8 mouse cellular contexts compared by ENCODE assay signal in the genomic region with DNA sequence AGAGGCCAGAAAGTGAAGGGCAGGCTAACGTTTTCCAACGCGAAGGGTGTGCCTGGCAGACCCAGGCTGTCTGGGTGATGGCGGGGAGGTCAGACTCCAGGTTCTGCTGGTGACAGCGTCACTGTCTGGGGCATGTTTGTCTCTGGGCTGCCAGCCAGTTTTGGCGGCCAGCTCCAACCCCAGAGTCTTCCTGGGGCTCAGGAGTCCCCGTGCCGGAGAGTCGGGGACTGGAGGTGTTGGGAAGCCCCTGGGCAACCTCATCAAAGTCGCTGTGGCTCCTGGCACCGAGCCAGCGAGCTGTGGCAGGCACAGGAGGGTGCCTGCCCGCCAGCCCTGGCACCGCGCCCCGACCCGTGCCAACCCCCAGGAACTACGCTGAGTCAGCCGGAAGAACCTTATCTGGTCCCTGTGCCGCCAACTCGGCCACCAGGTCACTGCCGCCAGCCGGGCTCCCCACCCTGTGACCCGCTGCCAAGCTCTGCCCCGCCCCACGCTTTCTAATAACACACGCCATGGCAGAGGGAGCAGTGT. TPM values are rescaled to one million over a fixed set of nuclear protein-coding genes. Genes with fewer than 3 reads are reported as not detected.
A peak's percentile ranks its signal among the peaks of the same experiment; 100 is the strongest.
DNase-seq lines count a peak whose midpoint lies in the region; ATAC-seq and TF ChIP-seq lines count a peak whose summit lies in the region.

No protein-coding gene starts in this region.

- 0 out of 4 replicates have a peak, but pooled peaks cover 0 to 4% of the 10 kb centered on the region in 2 experiments for H3K4me1 ChIP-seq in MEL (ENCODE audit: control insufficient read depth in 1 of 2, insufficient read depth in 2 of 2, low read length in 2 of 2)
- H3K4me1 ChIP-seq in hindbrain, postnatal 0 days (ENCODE audit: insufficient read depth, low read length): peaks cover 10% of the 10 kb centered on the region
- peaks cover 70% of the 10 kb centered on the region for H3K4me1 ChIP-seq in liver, embryonic 16.5 days (ENCODE audit: control insufficient read depth, low read depth, low read length)

- H3K36me3 ChIP-seq in MEL (ENCODE audit: control insufficient read depth in 1 of 2, insufficient read depth in 2 of 2, low read length in 2 of 2): no peaks in the 10 kb centered on the region; a peak in 1 of 4 replicates
- no peaks in the 10 kb centered on the region for H3K36me3 ChIP-seq in hindbrain, postnatal 0 days (ENCODE audit: insufficient read depth, low read length)
- H3K36me3 ChIP-seq in liver, embryonic 16.5 days (ENCODE audit: control insufficient read depth, insufficient read depth): no peaks in the 10 kb centered on the region

- no peak overlapping the region for H3K4me3 ChIP-seq in MEL (ENCODE audit: control insufficient read depth in 1 of 2, insufficient read depth in 1 of 2, low read depth in 2 of 2, low read length in 2 of 2)
- peak overlapping the region; percentile 55 for H3K4me3 ChIP-seq in gastrocnemius, adult 2 months
- no peak overlapping the region for H3K4me3 ChIP-seq in hindbrain, postnatal 0 days (ENCODE audit: low read length)
- H3K4me3 ChIP-seq in liver, embryonic 16.5 days (ENCODE audit: low read depth, low read length): peak overlapping the region; percentile 23; the same call in 1 of the 2 replicates

- no peak for TF ChIP-seq POLR2A in MEL (IDR thresholded peaks at IDR 0.05; ENCODE audit: control insufficient read depth in 1 of 2, insufficient read depth in 1 of 2, low read depth in 1 of 2, low read length in 2 of 2, poor library complexity in 1 of 2)

- intact Hi-C loops in gastrocnemius, adult 2 months (cut with DNase I): loop anchor here (2.0 kb wide), 1 partner anchor 16 kb away; no protein-coding TSS in a partner anchor

- ATAC-seq in hindbrain, postnatal 0 days: no peak
- ATAC-seq in liver, embryonic 16.5 days (ENCODE audit: low read depth): peak; percentile 55
- peak; percentile 51 for ATAC-seq in neutrophil, adult 5-6 weeks (ENCODE audit: extremely low read depth, insufficient number of reproducible peaks, low FRiP score, poor library complexity, severe bottlenecking)

- H3K27me3 ChIP-seq in MEL (ENCODE audit: control insufficient read depth in 1 of 2, insufficient read depth in 2 of 2, low read length in 2 of 2): no peaks in the 10 kb centered on the region
- no peaks in the 10 kb centered on the region for H3K27me3 ChIP-seq in hindbrain, postnatal 0 days (ENCODE audit: insufficient read depth, low read length)
- H3K27me3 ChIP-seq in liver, embryonic 16.5 days (ENCODE audit: control insufficient read depth, insufficient read depth, low read depth, low read length): no peaks in the 10 kb centered on the region

- H3K79me2 ChIP-seq in MEL (ENCODE audit: control insufficient read depth, insufficient read depth, low read length, poor library complexity): no peaks in the 10 kb centered on the region

- H3K9ac ChIP-seq in MEL (ENCODE audit: control insufficient read depth, low read depth, low read length, poor library complexity, severe bottlenecking): no peak overlapping the region
- H3K9ac ChIP-seq in hindbrain, postnatal 0 days (replicated peaks; ENCODE audit: low read length): 0 out of 2 replicates have a peak overlapping the region, but pooled peaks have one; percentile 22
- H3K9ac ChIP-seq in liver, embryonic 16.5 days (ENCODE audit: low read depth, low read length): peak overlapping the region; percentile 46

- TF ChIP-seq CTCF in MEL (IDR thresholded peaks at IDR 0.05 in 2 of 3, conservative IDR thresholded peaks at IDR 0.05 in 1 of 3; ENCODE audit: control insufficient read depth in 1 of 3, insufficient read depth in 1 of 3, low read depth in 2 of 3, low read length in 3 of 3, poor library complexity in 1 of 3, severe bottlenecking in 1 of 3): no peak
- TF ChIP-seq CTCF in gastrocnemius, adult 2 months (IDR thresholded peaks at IDR 0.05): no peak
- TF ChIP-seq CTCF in hindbrain, postnatal 0 days (IDR thresholded peaks at IDR 0.05; ENCODE audit: low read depth): no peak

- 31% methylated on average over 27 of the region's 27 CpGs for WGBS in hindbrain, postnatal 0 days
- WGBS in liver, embryonic 16.5 days (ENCODE audit: insufficient replicate concordance): 34% methylated on average over 27 of the region's 27 CpGs

- peak overlapping the region; percentile 39 for H3K4me2 ChIP-seq in hindbrain, postnatal 0 days (ENCODE audit: low read depth, low read length)
- H3K4me2 ChIP-seq in liver, embryonic 16.5 days (ENCODE audit: low read depth, low read length): peak overlapping the region; percentile 47

- DNase-seq in MEL (ENCODE audit: low read depth, low spot score) (no peak), adipocyte (ENCODE audit: low spot score) (no peak)
- peak; percentile 92 to 94 for DNase-seq in adrenal gland, postnatal 36 days
- DNase-seq in gastrocnemius, adult 2 months: peak; percentile 88
- peak; percentile 42 for DNase-seq in hindbrain, postnatal 0 days (ENCODE audit: low spot score)
- no peak for DNase-seq in frontal cortex, postnatal 36 days (ENCODE audit: low spot score in 2 of 2)

- TF ChIP-seq RAD21 in MEL (IDR thresholded peaks at IDR 0.05; ENCODE audit: low read depth, low read length): no peak

- no peaks in the 10 kb centered on the region for H3K9me3 ChIP-seq in MEL (replicated peaks; ENCODE audit: insufficient read depth, low read length)
- no peaks in the 10 kb centered on the region for H3K9me3 ChIP-seq in hindbrain, postnatal 0 days (ENCODE audit: low read length)
- no peaks in the 10 kb centered on the region for H3K9me3 ChIP-seq in liver, embryonic 16.5 days (replicated peaks; ENCODE audit: control insufficient read depth, low read length)

- TF ChIP-seq EP300 in MEL (IDR thresholded peaks at IDR 0.05; ENCODE audit: low read depth in 1 of 2, low read length in 2 of 2): no peak

- no peak overlapping the region for H3K27ac ChIP-seq in MEL (ENCODE audit: control insufficient read depth, low read depth, low read length)
- H3K27ac ChIP-seq in gastrocnemius, adult 2 months: peak overlapping the region; percentile 63
- H3K27ac ChIP-seq in hindbrain, postnatal 0 days: no peak overlapping the region; the same call in 1 of the 2 replicates
- peak overlapping the region; percentile 83 for H3K27ac ChIP-seq in liver, embryonic 16.5 days (ENCODE audit: low read length)

TF ChIP-seq in MEL, 35 proteins besides CTCF, POLR2A, EP300 and RAD21 (continues in another document):
- TF ChIP-seq MYB (IDR thresholded peaks at IDR 0.05; ENCODE audit: low read depth, low read length) (no peak), SMC3 (IDR thresholded peaks at IDR 0.05; ENCODE audit: low read depth, low read length) (no peak)

RNA-seq across cellular contexts. Expression of a gene that starts 10.1 kb away (rescaled TPM):
- total RNA-seq in MEL (2012; rRNA removed): 11.8 and 12.5 TPM in 2 replicates
- 10 to 100 TPM in 1 of 2 experiments, not detected in 1; 17.2 TPM for polyA plus RNA-seq in MEL (2012; ENCODE audit: insufficient read depth in 1 of 2, insufficient read length in 2 of 2, low read depth in 1 of 2, low replicate concordance in 2 of 2, missing spikeins in 1 of 2)
- 1 to 10 TPM; 3.0 to 4.1 TPM for total RNA-seq in adrenal gland, postnatal 36 days (2021)
- 1 to 10 TPM; 1.8 to 2.1 TPM for total RNA-seq in gastrocnemius, adult 2 months (2021)
- 9.7 and 10.1 TPM in 2 replicates for total RNA-seq in hindbrain, postnatal 0 days (2014; rRNA removed)
- 2.5 and 2.6 TPM in 2 replicates for polyA plus RNA-seq in hindbrain, postnatal 0 days (2015; fragmentation: Nextera tagmentation; extraction: Ambion mirVana)
- polyA plus RNA-seq in liver, embryonic 16.5 days (2015; fragmentation: Nextera tagmentation; extraction: Ambion mirVana): 5.1 and 5.8 TPM in 2 replicates
- 58.8 and 68.0 TPM in 2 replicates for total RNA-seq in neutrophil, adult 5-6 weeks (2017)

RNA-seq across cellular contexts. Expression of a gene that starts 16.0 kb away (rescaled TPM):
- total RNA-seq in MEL (2012; rRNA removed): 22.7 and 29.1 TPM in 2 replicates
- 100 to 1,000 TPM in 1 of 2 experiments, not detected in 1; 105 TPM for polyA plus RNA-seq in MEL (2012; ENCODE audit: insufficient read depth in 1 of 2, insufficient read length in 2 of 2, low read depth in 1 of 2, low replicate concordance in 2 of 2, missing spikeins in 1 of 2)
- 100 to 1,000 TPM; 104 to 118 TPM for total RNA-seq in adrenal gland, postnatal 36 days (2021)
- 100 to 1,000 TPM; 107 to 121 TPM for total RNA-seq in gastrocnemius, adult 2 months (2021)
- total RNA-seq in hindbrain, postnatal 0 days (2014; rRNA removed): 111 and 133 TPM in 2 replicates
- 252 and 267 TPM in 2 replicates for polyA plus RNA-seq in hindbrain, postnatal 0 days (2015; fragmentation: Nextera tagmentation; extraction: Ambion mirVana)
- 47.1 and 49.3 TPM in 2 replicates for polyA plus RNA-seq in liver, embryonic 16.5 days (2015; fragmentation: Nextera tagmentation; extraction: Ambion mirVana)
- 147 and 149 TPM in 2 replicates for total RNA-seq in neutrophil, adult 5-6 weeks (2017)

RNA-seq across cellular contexts. Expression of a gene that starts 20.2 kb away (rescaled TPM):
- total RNA-seq in MEL (2012; rRNA removed): 9.1 and 10.8 TPM in 2 replicates
- 10 to 100 TPM in 1 of 2 experiments, not detected in 1; 23.5 TPM for polyA plus RNA-seq in MEL (2012; ENCODE audit: insufficient read depth in 1 of 2, insufficient read length in 2 of 2, low read depth in 1 of 2, low replicate concordance in 2 of 2, missing spikeins in 1 of 2)
- total RNA-seq in adrenal gland, postnatal 36 days (2021): 1 to 10 TPM; 1.2 to 1.3 TPM
- under 1 TPM; 0.17 to 0.23 TPM for total RNA-seq in gastrocnemius, adult 2 months (2021)
- total RNA-seq in hindbrain, postnatal 0 days (2014; rRNA removed): 7.7 and 9.4 TPM in 2 replicates
- 3.4 and 3.9 TPM in 2 replicates for polyA plus RNA-seq in hindbrain, postnatal 0 days (2015; fragmentation: Nextera tagmentation; extraction: Ambion mirVana)
- polyA plus RNA-seq in liver, embryonic 16.5 days (2015; fragmentation: Nextera tagmentation; extraction: Ambion mirVana): 0.18 and 0.20 TPM in 2 replicates
- 1.4 and 2.4 TPM in 2 replicates for total RNA-seq in neutrophil, adult 5-6 weeks (2017)

RNA-seq across cellular contexts. Expression of a gene that starts 23.0 kb away (rescaled TPM):
- 94.5 and 107 TPM in 2 replicates for total RNA-seq in MEL (2012; rRNA removed)
- polyA plus RNA-seq in MEL (2012; ENCODE audit: insufficient read depth in 1 of 2, insufficient read length in 2 of 2, low read depth in 1 of 2, low replicate concordance in 2 of 2, missing spikeins in 1 of 2): 10 to 100 TPM in 1 of 2 experiments, not detected in 1; 89.5 TPM
- total RNA-seq in adrenal gland, postnatal 36 days (2021): 10 to 100 TPM; 37.8 to 48.9 TPM
- total RNA-seq in gastrocnemius, adult 2 months (2021): 10 to 100 TPM; 19.7 to 22.0 TPM
- 74.6 and 81.6 TPM in 2 replicates for total RNA-seq in hindbrain, postnatal 0 days (2014; rRNA removed)
- polyA plus RNA-seq in hindbrain, postnatal 0 days (2015; fragmentation: Nextera tagmentation; extraction: Ambion mirVana): 109 TPM in 2 replicates
- 42.2 and 44.7 TPM in 2 replicates for polyA plus RNA-seq in liver, embryonic 16.5 days (2015; fragmentation: Nextera tagmentation; extraction: Ambion mirVana)
- 11.4 and 15.9 TPM in 2 replicates for total RNA-seq in neutrophil, adult 5-6 weeks (2017)

RNA-seq across cellular contexts. Expression of a gene that starts 26.3 kb away (rescaled TPM):
- 5.2 and 10.2 TPM in 2 replicates for total RNA-seq in MEL (2012; rRNA removed)
- polyA plus RNA-seq in MEL (2012; ENCODE audit: insufficient read depth in 1 of 2, insufficient read length in 2 of 2, low read depth in 1 of 2, low replicate concordance in 2 of 2, missing spikeins in 1 of 2): 1 to 10 TPM in 1 of 2 experiments, not detected in 1; 4.5 TPM
- not detected for total RNA-seq in adrenal gland, postnatal 36 days (2021)
- total RNA-seq in gastrocnemius, adult 2 months (2021): not detected
- total RNA-seq in hindbrain, postnatal 0 days (2014; rRNA removed): not detected in 2 replicates
- 4.9 and 17.2 TPM in 2 replicates for polyA plus RNA-seq in hindbrain, postnatal 0 days (2015; fragmentation: Nextera tagmentation; extraction: Ambion mirVana)
- polyA plus RNA-seq in liver, embryonic 16.5 days (2015; fragmentation: Nextera tagmentation; extraction: Ambion mirVana): 2.5 TPM in 1 of 2 replicates, not detected in the other
- total RNA-seq in neutrophil, adult 5-6 weeks (2017): not detected in 2 replicates

Comparison
In these comparisons a context has a peak if more than half of its experiments do, and no peak if none do; other contexts are left out.
1. DNase-seq: peak in adrenal gland, postnatal 36 days (2 of 2), gastrocnemius, adult 2 months (single experiment) and hindbrain, postnatal 0 days (single experiment); none in MEL (single experiment), adipocyte (single experiment) and frontal cortex, postnatal 36 days (0 of 2).
2. H3K27ac ChIP-seq: peak in gastrocnemius, adult 2 months (single experiment) and liver, embryonic 16.5 days (single experiment); none in MEL (single experiment) and hindbrain, postnatal 0 days (single experiment).
3. H3K4me3 ChIP-seq: peak in gastrocnemius, adult 2 months (single experiment) and liver, embryonic 16.5 days (single experiment); none in MEL (0 of 2) and hindbrain, postnatal 0 days (single experiment).